Mouse (Mus musculus): ENCODE results near the gene Ebi3. TPM values are rescaled to one million over a fixed set of nuclear protein-coding genes. Genes with fewer than 3 reads are reported as not detected.
A peak's percentile ranks its signal among the peaks of the same experiment; 100 is the strongest.
"Not testable (repeated sequence)": the region's sequence is repeated elsewhere in the genome, so short reads cannot be mapped to it uniquely, and the experiment has no call there.

Ebi3 gene
- total RNA-seq (2022) = 1 to 10 TPM; 1.1 to 2.5 (median 1.7) TPM

GRCm38 (mm10) chr17:55952447-55953027 is at the start of gene Ebi3:
TSS of gene Ebi3 (plus strand) at chr17:55952640.
- peak in 1 of 2 experiments; percentile 4 for DNase-seq (ENCODE audit: low spot score in 2 of 2)

- no peak for DNase-seq (ENCODE audit: low spot score in 2 of 2)
Measured at GRCm38 (mm10) chr17:55903087-55903486, 49.4 kb upstream of the Ebi3 start.

GRCm38 (mm10) chr17:55903687-55904086 is 48.8 kb upstream of the Ebi3 start:
- no peak for DNase-seq (ENCODE audit: low spot score in 2 of 2)

- no peak for DNase-seq (ENCODE audit: low spot score in 2 of 2)
Measured at GRCm38 (mm10) chr17:55904131-55904530, 48.3 kb upstream of the Ebi3 start.

- DNase-seq (ENCODE audit: low spot score in 2 of 2) = no peak
Measured at GRCm38 (mm10) chr17:55906669-55907068, 45.8 kb upstream of the Ebi3 start.

DNA sequence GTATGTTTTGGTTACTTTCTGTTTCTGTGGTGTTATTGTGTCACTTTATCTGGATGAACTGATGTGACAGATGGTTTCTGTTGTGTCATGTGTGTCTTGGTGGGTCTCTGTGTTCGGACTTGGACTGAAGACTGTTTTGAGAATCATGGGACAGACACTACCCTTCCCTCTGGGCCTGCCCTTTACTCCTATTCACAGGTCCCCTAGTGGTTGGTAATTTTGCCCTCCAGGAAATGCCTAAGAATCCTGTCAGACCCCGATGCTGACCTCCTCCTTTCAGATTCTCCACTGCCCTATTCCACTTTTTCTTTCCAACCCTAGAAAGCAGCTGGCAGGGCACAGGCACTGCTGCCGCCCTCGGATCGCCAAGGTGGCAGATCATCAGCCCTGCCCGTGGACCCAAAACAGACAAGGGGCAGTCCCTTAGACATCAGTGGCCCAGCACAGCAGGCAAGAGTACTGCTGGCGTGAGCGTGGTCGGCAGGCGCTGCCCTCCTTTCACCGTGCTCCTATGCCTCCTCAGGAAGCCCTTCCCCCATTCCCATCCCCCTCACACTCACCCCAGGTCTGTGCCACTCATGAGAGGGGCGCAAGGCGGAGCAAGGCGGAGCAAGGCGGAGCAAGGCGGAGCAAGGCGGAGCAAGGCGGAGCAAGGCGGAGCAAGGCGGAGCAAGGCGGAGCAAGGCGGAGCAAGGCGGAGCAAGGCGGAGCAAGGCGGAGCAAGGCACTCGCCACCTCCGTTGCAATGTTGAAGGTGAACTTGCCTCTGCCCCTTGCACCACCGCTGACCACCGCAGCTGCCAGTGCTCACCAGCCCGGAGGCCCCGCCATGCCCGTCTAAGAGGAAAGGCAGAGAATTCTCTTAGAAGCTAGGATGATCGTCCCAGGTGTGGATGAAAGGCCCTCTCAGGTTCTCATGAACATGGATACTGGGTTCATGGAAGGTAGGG is 20.6 kb upstream of the Ebi3 start:
- peak in 1 of 2 experiments; percentile 34 for DNase-seq (ENCODE audit: low spot score in 2 of 2)

DNA sequence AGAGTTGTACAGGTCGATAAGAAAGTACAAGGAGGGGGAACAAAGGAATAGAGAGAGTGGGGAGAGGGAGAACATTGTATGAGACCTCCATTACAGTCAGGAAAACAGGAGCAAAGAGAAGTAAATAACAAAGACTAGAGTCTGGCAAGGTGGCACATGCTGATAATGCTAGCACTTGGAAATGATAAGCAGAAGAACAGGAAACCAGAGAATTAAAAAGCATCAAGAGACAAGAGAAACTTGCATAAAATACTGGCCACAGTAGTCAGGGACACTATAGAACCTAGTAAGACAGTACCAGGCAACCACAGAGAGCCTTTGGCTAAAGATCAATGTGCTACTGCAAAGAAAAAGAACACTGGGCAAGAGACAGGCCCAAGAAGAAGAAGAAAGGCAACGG is 19.8 kb upstream of the Ebi3 start:
- DNase-seq (ENCODE audit: low spot score in 2 of 2) = no peak

GRCm38 (mm10) chr17:55933191-55933590 is 19.2 kb upstream of the Ebi3 start:
- DNase-seq (ENCODE audit: low spot score in 2 of 2) = no peak

- DNase-seq (ENCODE audit: low spot score in 2 of 2) = not testable (repeated sequence)
Measured at GRCm38 (mm10) chr17:55944387-55944865, 8.0 kb upstream of the Ebi3 start.

- DNase-seq (ENCODE audit: low spot score in 2 of 2) = peak; percentile 84 to 95
Measured at GRCm38 (mm10) chr17:55944866-55945682, 7.4 kb upstream of the Ebi3 start.

- peak in 1 of 2 experiments; percentile 13 for DNase-seq (ENCODE audit: low spot score in 2 of 2)
Measured at GRCm38 (mm10) chr17:55945696-55946095, 6.7 kb upstream of the Ebi3 start.

DNA sequence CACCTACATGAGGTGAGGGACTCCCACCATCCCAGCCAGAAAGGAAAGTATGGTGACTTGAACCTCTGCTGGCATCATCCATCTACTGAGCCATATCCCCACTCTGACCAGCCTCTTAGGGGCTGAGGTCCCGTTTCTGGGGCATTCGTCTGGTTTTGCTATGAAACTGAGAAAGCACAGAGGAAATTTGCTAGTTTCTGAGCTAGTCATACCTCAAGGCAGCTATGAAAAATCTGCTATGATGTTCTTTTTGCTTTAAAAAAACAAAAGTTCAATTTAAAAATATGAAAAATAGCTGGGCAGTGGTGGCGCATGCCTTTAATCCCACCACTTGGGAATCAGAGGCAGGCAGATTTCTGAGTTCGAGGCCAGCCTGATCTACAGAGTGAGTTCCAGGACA is 3.8 kb upstream of the Ebi3 start:
- DNase-seq (ENCODE audit: low spot score in 2 of 2) = no peak

DNA sequence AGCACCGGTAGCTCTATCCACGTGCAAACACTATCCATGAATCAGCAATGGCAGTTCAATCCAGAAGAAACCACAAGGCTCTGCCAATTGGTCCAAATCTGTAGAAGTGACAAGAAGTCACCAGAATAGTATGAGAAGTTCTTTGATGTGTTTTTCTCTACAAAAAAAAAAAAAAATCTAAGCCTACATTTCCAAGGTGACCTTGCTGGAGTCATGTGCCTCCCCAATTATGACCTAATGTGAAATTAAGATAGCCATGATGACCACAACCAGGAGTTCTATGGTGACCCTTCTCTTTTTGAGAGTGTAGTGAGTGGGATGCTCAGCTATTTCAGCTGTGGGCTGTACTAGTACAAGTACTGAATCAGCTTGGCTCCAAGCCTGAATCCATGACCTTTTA is 3.0 kb upstream of the Ebi3 start, which contains the start of gene Zfp119b:
Gene Zfp119b (minus strand): TSS at position 101 of the 400 bp plus-strand sequence.
- DNase-seq (ENCODE audit: low spot score in 2 of 2) = no peak

DNA sequence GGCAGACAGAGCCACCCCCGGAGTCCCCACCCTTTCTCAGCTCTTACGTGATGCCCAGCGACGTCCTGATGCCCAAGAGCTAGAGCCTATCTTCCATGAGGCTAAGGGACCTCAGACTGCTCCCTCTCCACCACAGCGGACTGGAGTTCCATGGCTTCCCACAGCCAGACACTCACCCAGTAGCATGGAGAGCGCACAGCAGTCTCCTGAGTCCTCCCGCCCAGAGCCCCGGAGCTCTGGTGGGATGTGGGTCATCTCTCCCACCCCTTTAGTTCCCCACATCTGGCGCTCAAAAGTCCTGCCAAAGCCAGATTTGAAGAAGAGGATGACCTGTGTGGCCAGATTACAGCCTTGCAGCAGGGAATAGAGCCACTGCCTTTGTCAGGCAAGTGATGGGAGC is 1.8 kb upstream of the Ebi3 start:
- peak in 1 of 2 experiments; percentile 4 for DNase-seq (ENCODE audit: low spot score in 2 of 2)

DNA sequence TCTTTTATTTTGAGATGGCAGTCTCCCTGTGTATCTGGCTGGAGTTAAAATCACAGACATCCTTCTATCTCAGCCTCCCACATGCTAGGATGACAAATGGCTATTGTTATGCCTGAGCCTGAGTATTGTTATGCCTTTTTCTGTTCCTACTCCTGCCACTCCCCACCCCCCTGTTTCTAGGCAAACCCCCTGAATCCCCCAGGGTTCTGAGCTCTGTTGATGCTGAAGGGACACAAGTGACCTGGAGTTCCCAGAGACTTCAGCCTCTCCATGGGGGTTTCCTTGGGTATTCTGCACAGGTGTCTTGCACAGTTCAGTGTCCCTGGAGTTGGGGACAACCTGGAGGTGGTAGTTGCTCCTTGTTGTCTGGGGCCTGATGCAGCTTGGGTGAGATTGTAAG is 399 bp upstream of the Ebi3 start:
- DNase-seq (ENCODE audit: low spot score in 2 of 2) = peak in 1 of 2 experiments; percentile 4

DNA sequence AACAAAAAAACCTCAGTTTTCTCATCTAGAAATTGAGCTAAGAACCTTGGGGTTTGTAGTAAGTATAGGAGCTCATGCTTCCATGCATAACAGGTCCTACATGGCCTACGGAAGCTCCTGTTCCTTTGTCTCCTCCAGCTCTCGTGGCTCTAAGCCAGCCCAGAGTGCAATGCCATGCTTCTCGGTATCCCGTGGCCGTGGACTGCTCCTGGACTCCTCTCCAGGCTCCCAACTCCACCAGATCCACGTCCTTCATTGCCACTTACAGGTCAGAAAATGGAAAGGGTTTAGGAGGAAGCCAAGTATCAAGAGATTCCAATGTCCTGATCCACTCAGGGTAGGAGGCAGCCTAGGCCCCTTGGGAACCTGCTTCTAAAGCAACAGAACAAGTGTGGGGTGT is 1.3 kb downstream of the Ebi3 start:
- peak in 1 of 2 experiments; percentile 3 for DNase-seq (ENCODE audit: low spot score in 2 of 2)

DNA sequence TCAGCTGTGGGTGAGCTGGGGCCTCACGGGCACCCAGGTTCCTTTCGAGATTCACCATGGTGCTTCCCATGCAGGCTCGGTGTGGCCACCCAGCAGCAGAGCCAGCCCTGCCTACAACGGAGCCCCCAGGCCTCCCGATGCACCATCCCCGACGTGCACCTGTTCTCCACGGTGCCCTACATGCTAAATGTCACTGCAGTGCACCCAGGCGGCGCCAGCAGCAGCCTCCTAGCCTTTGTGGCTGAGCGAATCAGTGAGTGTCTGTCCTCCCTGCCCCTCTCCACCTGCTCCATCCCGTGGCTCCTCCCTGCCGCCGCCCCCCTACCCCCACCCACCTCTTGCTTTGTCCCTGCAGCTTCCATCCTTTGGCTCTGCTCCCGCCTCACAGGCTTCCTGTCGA is 1.8 kb downstream of the Ebi3 start:
- DNase-seq (ENCODE audit: low spot score in 2 of 2) = peak in 1 of 2 experiments; percentile 9

- peak; percentile 58 to 82 for DNase-seq (ENCODE audit: low spot score in 2 of 2)
Measured at GRCm38 (mm10) chr17:55956129-55956528, 3.7 kb downstream of the Ebi3 start.

DNA sequence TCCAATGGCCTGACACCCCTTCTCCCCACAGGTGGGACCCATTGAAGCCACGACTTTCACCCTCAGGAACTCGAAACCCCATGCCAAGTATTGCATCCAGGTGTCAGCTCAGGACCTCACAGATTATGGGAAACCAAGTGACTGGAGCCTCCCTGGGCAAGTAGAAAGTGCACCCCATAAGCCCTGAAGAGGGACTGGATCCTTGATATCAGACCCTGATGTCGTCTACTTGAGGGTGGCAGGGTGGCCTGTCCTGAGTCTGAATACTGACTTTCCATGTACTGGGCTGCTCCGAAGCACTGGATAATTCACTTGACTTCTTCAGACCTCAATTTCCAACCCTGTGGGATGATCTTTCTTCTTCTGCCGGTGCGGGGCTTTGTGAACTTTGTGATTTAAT is 4.2 kb downstream of the Ebi3 start:
- DNase-seq (ENCODE audit: low spot score in 2 of 2) = no peak

- peak; percentile 51 to 76 for DNase-seq (ENCODE audit: low spot score in 2 of 2)
Measured at GRCm38 (mm10) chr17:55957168-55957567, 4.7 kb downstream of the Ebi3 start.

Data from left cerebral cortex, adult 8-10 months (tissue).